Mouse (Mus musculus) intestine, postnatal 0 days (tissue): Measurements from ENCODE around the gene Zc3h12a. TPM values are rescaled to one million over a fixed set of nuclear protein-coding genes. Genes with fewer than 3 reads are reported as not detected.
A peak's percentile ranks its signal among the peaks of the same experiment; 100 is the strongest.

ENCODE experiments used
- ATAC-seq: fragments of 200-750 bp; cut with Nextera tagmentation; 2 replicates; pipeline ENCODE4 v1.8.0; 2017; ENCODE audit warnings: mild to moderate bottlenecking, moderate TSS enrichment, moderate library complexity
- H3K27ac ChIP-seq: fragments of 300-500 bp; sonication (generic); 2 replicates; pipeline ENCODE4 v1.5.1; 2014; ENCODE audit warnings: mild to moderate bottlenecking, low read depth, low read length, moderate library complexity
- H3K27me3 ChIP-seq: fragments of 300-500 bp; sonication (generic); replicated peaks from 2 replicates; pipeline ENCODE4 v1.6.1; 2014; ENCODE audit warnings: low read length, mixed read lengths; ENCODE audit not compliant: control insufficient read depth, insufficient read depth
- H3K36me3 ChIP-seq: fragments of 300-500 bp; sonication (generic); 2 replicates; pipeline ENCODE4 v1.6.1; 2014; ENCODE audit warnings: mild to moderate bottlenecking, moderate library complexity; ENCODE audit not compliant: control insufficient read depth, insufficient read depth
- H3K4me1 ChIP-seq: fragments of 300-500 bp; sonication (generic); replicated peaks from 2 replicates; pipeline ENCODE4 v1.6.1; 2014; ENCODE audit warnings: antibody characterized with exemption, low read length, mixed read lengths; ENCODE audit not compliant: control insufficient read depth, insufficient read depth
- H3K4me2 ChIP-seq: fragments of 300-500 bp; sonication (generic); replicated peaks from 2 replicates; pipeline ENCODE4 v1.6.1; 2014; ENCODE audit warnings: low read depth, mild to moderate bottlenecking, moderate library complexity
- H3K4me3 ChIP-seq: fragments of 300-500 bp; sonication (generic); 2 replicates; pipeline ENCODE4 v1.5.1; 2014; ENCODE audit warnings: low read depth, low read length
- H3K9ac ChIP-seq: fragments of 300-500 bp; sonication (generic); 2 replicates; pipeline ENCODE4 v1.6.1; 2014; ENCODE audit warnings: mild to moderate bottlenecking, low read depth, low read length
- H3K9me3 ChIP-seq: fragments of 300-500 bp; sonication (generic); 2 replicates; pipeline ENCODE4 v1.6.1; 2016; ENCODE audit warnings: mixed run types; ENCODE audit not compliant: control insufficient read depth
- CTCF ChIP-seq: sonication (generic); IDR thresholded peaks from 2 replicates; pipeline ENCODE4 v1.5.1; 2016; ENCODE audit warnings: low read depth, mild to moderate bottlenecking, control low read depth, antibody characterized with exemption, moderate library complexity
- WGBS: fragments of 180-500 bp; shearing (Covaris S2); extraction: QIAGEN DNeasy Blood & Tissue Kit; methylation state at CpG from one replicate; pipeline ENCODE4 v1.1.7; 2014; 5-methylcytosine and 5-hydroxymethylcytosine counted together
- polyA plus RNA-seq: library from polyadenylated mRNA; unstranded; fragments of >200 nt; fragmentation: Nextera tagmentation; extraction: Ambion mirVana; gene quantifications from 2 replicates; pipeline ENCODE4 v1.2.1, GENCODE M21; 2015

Gene Zc3h12a
- polyA plus RNA-seq: 1.3 and 1.5 TPM in 2 replicates

DNA sequence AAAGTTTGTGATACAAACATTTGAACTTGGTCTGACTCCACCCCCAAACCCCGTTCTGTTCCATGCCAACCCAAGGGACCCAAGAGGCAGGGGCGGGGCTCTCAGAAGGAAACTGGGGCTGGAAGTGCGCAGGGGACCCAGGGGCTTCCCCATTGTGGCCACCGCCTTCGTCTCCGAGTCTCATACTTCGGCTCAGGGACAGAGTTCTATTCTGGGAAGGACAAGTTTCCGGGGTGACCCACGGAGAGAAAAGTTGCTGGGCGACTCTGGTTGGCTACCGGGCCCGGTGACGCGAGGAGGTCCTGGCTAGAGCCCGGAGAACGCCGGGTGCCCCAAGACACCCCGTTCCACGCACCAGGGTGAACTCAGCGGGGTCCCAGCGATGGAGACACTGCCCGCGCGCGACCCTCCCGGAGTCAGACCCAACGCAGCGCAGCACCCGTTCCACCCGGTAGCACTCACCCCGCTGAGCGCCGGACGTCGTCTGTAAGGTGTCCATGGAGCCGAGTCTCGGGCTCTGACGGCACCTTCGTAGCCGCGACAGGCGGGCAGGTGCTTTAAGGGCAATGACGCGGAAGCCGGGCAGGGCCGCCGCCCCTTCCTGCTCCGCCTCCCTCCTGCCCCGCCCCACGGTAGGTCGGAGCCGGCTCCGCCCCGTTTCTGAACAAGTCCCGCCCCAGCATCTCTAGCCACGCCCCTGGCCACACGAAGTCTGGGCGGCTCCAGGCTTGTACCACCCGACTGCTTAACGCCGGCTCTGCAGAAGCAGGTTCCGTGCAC is at the start of gene Zc3h12a:
Zc3h12a (minus strand) TSS at position 536 of the 780 bp plus-strand sequence.
- Histone ChIP-seq H3K9ac (peak within 1 kb of the TSS; percentile 69), H3K27ac (peak within 1 kb of the TSS; percentile 93), H3K4me2 (peak within 1 kb of the TSS; percentile 94), H3K36me3 (no peaks in the 10 kb centered on the region), H3K27me3 (no peaks in the 10 kb centered on the region), H3K4me1 (peaks cover 13% of the 10 kb centered on the region), H3K4me3 (peak within 1 kb of the TSS; percentile 66), H3K9me3 (no peaks in the 10 kb centered on the region)
- ATAC-seq: peak; percentile 82
- under 1% methylated on average over 60 of the region's 62 CpGs for WGBS
- no peak for TF ChIP-seq CTCF

DNA sequence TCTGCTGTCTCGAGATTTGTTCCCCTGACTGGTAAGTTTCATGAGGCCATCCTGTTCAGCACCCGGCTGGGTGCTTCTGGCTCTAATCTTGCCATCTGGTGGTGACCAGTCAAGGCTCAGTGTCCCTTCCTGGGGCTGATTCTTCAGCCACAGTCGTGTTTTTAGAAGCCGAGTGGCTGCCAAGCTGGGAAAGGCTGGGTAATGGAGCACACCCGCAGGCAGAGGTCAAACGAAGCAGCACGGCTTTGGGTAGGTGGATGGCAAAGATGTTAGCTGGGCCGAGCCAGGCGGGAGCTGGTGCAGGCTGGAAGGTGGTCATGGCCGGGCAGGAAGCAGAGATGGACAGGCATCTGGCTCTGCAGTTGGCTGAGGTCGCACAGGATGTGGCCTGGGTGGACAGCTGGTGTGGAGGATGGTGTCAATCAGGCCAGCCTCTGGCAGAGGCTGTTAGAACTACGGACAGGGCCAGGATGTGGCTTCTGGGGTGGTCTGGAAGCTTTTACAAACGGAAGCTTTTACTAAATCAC is 49.1 kb upstream of the Zc3h12a start:
- H3K4me1 ChIP-seq: no peaks in the 10 kb centered on the region
- H3K27ac ChIP-seq: no peak overlapping the region
- H3K9me3 ChIP-seq: no peaks in the 10 kb centered on the region
- H3K36me3 ChIP-seq: no peaks in the 10 kb centered on the region
- no peak for ATAC-seq
- H3K4me3 ChIP-seq: no peak overlapping the region
- H3K27me3 ChIP-seq: no peaks in the 10 kb centered on the region
- no peak for TF ChIP-seq CTCF
- WGBS: 41% methylated on average over 13 of the region's 13 CpGs
- H3K9ac ChIP-seq: no peak overlapping the region
- no peak overlapping the region for H3K4me2 ChIP-seq

DNA sequence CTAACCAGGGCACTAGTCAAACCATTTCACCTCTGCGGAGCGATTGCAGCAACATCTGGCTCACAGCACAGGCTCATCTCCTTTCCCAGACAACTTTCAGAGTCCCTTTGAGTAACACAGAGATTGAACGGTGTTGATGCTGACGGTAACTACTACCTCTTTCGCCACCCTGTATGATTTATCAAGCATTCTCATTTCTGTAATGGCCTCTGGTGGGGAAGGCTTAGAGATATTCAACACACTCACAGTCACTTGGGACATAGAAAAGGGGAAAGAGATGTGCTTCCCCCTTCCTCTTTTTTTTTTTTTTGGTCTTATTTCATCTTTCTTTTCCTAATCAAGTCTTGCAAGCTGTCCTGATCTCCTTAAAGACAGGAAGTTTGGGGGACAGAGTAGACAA is 48.5 kb upstream of the Zc3h12a start:
- no peaks in the 10 kb centered on the region for H3K4me1 ChIP-seq
- no peak for ATAC-seq
- H3K27ac ChIP-seq: no peak overlapping the region
- 85% methylated on average over 5 of the region's 5 CpGs for WGBS
- H3K9me3 ChIP-seq: no peaks in the 10 kb centered on the region
- H3K4me3 ChIP-seq: no peak overlapping the region
- H3K36me3 ChIP-seq: no peaks in the 10 kb centered on the region
- no peaks in the 10 kb centered on the region for H3K27me3 ChIP-seq
- no peak overlapping the region for H3K4me2 ChIP-seq
- no peak overlapping the region for H3K9ac ChIP-seq
- no peak for TF ChIP-seq CTCF

DNA sequence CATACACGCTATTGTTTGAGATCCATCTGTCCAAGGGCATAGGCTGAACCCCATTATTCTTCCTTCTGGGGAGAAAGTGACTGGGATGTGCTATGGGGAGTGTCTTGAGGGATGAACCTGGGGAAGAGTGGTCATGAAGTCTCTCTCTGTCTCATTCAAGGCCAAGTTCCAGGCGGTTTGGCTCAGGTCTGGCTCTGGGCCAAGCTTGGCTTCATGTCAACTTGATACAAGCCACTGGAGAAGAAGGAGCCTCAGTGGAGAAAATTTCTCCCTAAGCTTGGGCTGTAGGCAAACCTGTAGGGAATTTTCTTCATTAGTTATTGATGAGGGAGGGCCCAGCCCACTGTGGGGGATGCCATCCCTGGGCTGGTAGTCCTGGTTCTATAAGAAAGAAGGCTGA is 48.0 kb upstream of the Zc3h12a start:
- no peak overlapping the region for H3K4me3 ChIP-seq
- no peak for TF ChIP-seq CTCF
- H3K9ac ChIP-seq: no peak overlapping the region
- no peak overlapping the region for H3K4me2 ChIP-seq
- no peaks in the 10 kb centered on the region for H3K36me3 ChIP-seq
- H3K9me3 ChIP-seq: no peaks in the 10 kb centered on the region
- 41% methylated on average over 2 of the region's 2 CpGs for WGBS
- no peak overlapping the region for H3K27ac ChIP-seq
- H3K27me3 ChIP-seq: no peaks in the 10 kb centered on the region
- no peak for ATAC-seq
- H3K4me1 ChIP-seq: no peaks in the 10 kb centered on the region

DNA sequence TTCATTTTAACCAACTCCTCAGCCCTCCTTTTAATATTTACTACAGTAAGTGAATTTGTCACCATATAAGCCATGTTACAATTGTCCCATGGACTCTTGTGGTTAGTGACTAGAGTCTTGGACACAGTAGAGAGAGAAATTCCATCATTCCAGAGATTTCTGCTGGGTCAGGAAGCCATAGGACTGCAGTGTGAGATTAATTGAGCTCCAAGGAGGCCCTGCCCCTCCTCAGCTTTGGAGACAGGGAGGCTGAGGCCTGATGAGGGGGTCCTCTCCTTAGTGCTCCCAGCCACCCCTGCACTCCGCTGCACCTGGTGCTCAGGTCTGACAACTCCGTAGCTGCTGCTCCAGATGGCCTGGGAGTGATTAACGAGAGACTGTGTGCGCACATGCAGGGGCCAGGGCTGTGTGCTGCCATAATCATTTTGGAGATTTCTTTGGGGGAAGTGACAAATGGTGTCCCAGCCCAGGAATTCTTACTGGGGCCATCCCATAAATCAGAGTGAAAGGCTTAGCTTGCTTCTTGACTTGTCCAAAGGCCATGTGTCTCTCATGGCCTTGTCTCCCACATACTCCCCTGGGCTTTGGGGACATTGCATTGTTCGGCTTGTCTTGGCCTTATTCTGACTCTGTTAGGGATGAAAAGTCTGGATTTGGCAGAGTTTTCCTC is 47.0 kb upstream of the Zc3h12a start:
- Histone ChIP-seq H3K4me1 (no peaks in the 10 kb centered on the region), H3K27ac (no peak overlapping the region), H3K4me3 (no peak overlapping the region), H3K9ac (no peak overlapping the region), H3K27me3 (no peaks in the 10 kb centered on the region), H3K9me3 (no peaks in the 10 kb centered on the region), H3K36me3 (no peaks in the 10 kb centered on the region), H3K4me2 (no peak overlapping the region)
- TF ChIP-seq CTCF: no peak
- WGBS: 65% methylated on average over 5 of the region's 5 CpGs
- no peak for ATAC-seq

DNA sequence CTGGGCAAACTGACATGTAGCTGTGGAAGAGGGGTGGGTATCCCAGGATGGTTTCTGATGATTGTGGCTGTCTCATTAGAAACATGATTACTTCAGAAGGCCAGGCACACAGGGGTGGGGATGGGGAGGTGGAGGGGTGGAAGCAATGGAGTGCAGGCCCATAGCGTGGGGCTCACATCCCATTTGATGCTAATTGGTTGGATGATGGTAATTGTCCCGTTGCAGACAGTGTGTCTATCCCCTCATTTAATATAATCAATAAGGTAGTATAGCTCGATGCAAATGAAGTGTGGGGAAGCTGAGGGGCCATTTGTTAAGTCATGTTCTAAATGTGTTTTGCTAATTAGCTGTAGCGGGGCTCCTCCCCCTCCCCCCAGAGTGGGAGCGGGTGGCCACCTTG is 45.5 kb upstream of the Zc3h12a start:
- Histone ChIP-seq H3K9me3 (no peaks in the 10 kb centered on the region), H3K9ac (no peak overlapping the region), H3K4me1 (no peaks in the 10 kb centered on the region), H3K4me3 (no peak overlapping the region), H3K4me2 (no peak overlapping the region), H3K36me3 (no peaks in the 10 kb centered on the region), H3K27me3 (no peaks in the 10 kb centered on the region), H3K27ac (no peak overlapping the region)
- no peak for ATAC-seq
- no peak for TF ChIP-seq CTCF
- WGBS: 71% methylated on average over 5 of the region's 5 CpGs
